Mouse (Mus musculus): ENCODE data around the gene Banp. TPM values are rescaled to one million over a fixed set of nuclear protein-coding genes. Genes with fewer than 3 reads are reported as not detected.

The Banp gene
- total and polyA plus RNA-seq, 2 experiments from 2014 or later: 22.8 to 59.7 TPM

GRCm38 (mm10) chr8:122021725-122022124 is 72.2 kb downstream of the Banp start:
- Histone ChIP-seq H3K27me3 (ENCODE audit: insufficient read depth, low read length) (no peaks in the 10 kb centered on the region), H3K4me1 (ENCODE audit: insufficient read depth, low read length) (peaks cover 9% of the 10 kb centered on the region; the same call in 1 of the 2 replicates), H3K9me3 (ENCODE audit: low read length) (no peaks in the 10 kb centered on the region), H3K4me3 (ENCODE audit: low read length) (no peak overlapping the region), H3K36me3 (ENCODE audit: insufficient read depth, low read length) (peaks cover 24% of the 10 kb centered on the region), H3K9ac (replicated peaks; ENCODE audit: low read length) (no peak overlapping the region), H3K27ac (no peak overlapping the region), H3K4me2 (ENCODE audit: low read depth, low read length) (no peak overlapping the region)
- no peak for DNase-seq (ENCODE audit: low spot score)
- no peak for TF ChIP-seq CTCF (IDR thresholded peaks at IDR 0.05; ENCODE audit: low read depth)
- ATAC-seq: no peak
- WGBS: 73% methylated on average over 2 of the region's 2 CpGs

GRCm38 (mm10) chr8:122022274-122022673 is 72.7 kb downstream of the Banp start:
- ATAC-seq: no peak
- 63% methylated on average over 6 of the region's 6 CpGs for WGBS
- DNase-seq (ENCODE audit: low spot score): no peak
- H3K9ac ChIP-seq (replicated peaks; ENCODE audit: low read length): no peak overlapping the region
- H3K4me3 ChIP-seq (ENCODE audit: low read length): no peak overlapping the region
- H3K4me2 ChIP-seq (ENCODE audit: low read depth, low read length): no peak overlapping the region
- H3K4me1 ChIP-seq (ENCODE audit: insufficient read depth, low read length): peaks cover 9% of the 10 kb centered on the region; the same call in 1 of the 2 replicates
- H3K36me3 ChIP-seq (ENCODE audit: insufficient read depth, low read length): peaks cover 28% of the 10 kb centered on the region
- H3K9me3 ChIP-seq (ENCODE audit: low read length): no peaks in the 10 kb centered on the region
- H3K27ac ChIP-seq: no peak overlapping the region
- no peak for TF ChIP-seq CTCF (IDR thresholded peaks at IDR 0.05; ENCODE audit: low read depth)
- no peaks in the 10 kb centered on the region for H3K27me3 ChIP-seq (ENCODE audit: insufficient read depth, low read length)

DNA sequence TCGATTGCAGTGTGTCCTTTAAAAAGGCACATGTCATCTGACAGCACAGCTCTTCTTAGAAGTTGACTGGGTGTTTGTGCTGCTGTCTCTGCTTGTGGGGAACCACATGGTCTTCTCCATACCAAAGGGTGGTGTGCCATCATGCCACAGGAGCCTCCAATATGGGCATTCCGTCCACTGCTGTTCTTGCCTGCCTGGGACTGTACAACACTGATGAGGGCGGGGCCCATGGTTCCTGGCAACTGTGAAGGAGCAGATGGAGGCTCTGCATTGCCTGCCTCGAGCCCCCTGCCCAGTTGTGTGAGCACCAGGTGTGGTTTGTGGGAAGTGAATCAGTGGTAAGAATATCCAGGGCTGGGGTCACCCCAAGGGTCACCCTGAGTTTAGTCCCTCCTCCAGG is 73.2 kb downstream of the Banp start:
- Histone ChIP-seq H3K4me1 (ENCODE audit: insufficient read depth, low read length) (peaks cover 9% of the 10 kb centered on the region; the same call in 1 of the 2 replicates), H3K4me3 (ENCODE audit: low read length) (no peak overlapping the region), H3K36me3 (ENCODE audit: insufficient read depth, low read length) (peaks cover 28% of the 10 kb centered on the region), H3K27me3 (ENCODE audit: insufficient read depth, low read length) (no peaks in the 10 kb centered on the region), H3K9ac (replicated peaks; ENCODE audit: low read length) (no peak overlapping the region), H3K4me2 (ENCODE audit: low read depth, low read length) (no peak overlapping the region), H3K9me3 (ENCODE audit: low read length) (no peaks in the 10 kb centered on the region), H3K27ac (no peak overlapping the region)
- DNase-seq (ENCODE audit: low spot score) (peak; percentile 46), ATAC-seq (0 out of 2 replicates have a peak, but pooled peaks have one; percentile 49)
- no peak for TF ChIP-seq CTCF (IDR thresholded peaks at IDR 0.05; ENCODE audit: low read depth)
- WGBS: 41% methylated on average over 4 of the region's 4 CpGs

GRCm38 (mm10) chr8:122025546-122025945 is 76.0 kb downstream of the Banp start:
- Histone ChIP-seq H3K9me3 (ENCODE audit: low read length) (no peaks in the 10 kb centered on the region), H3K4me1 (ENCODE audit: insufficient read depth, low read length) (peaks cover 9% of the 10 kb centered on the region), H3K4me3 (ENCODE audit: low read length) (no peak overlapping the region), H3K27me3 (ENCODE audit: insufficient read depth, low read length) (no peaks in the 10 kb centered on the region), H3K27ac (no peak overlapping the region), H3K36me3 (ENCODE audit: insufficient read depth, low read length) (peaks cover 28% of the 10 kb centered on the region), H3K4me2 (ENCODE audit: low read depth, low read length) (no peak overlapping the region), H3K9ac (replicated peaks; ENCODE audit: low read length) (no peak overlapping the region)
- TF ChIP-seq CTCF (IDR thresholded peaks at IDR 0.05; ENCODE audit: low read depth): no peak
- DNase-seq (ENCODE audit: low spot score) (no peak), ATAC-seq (no peak)
- 86% methylated on average over 9 of the region's 9 CpGs for WGBS

GRCm38 (mm10) chr8:122028116-122028515 is 78.6 kb downstream of the Banp start:
- Histone ChIP-seq H3K27ac (no peak overlapping the region), H3K4me2 (ENCODE audit: low read depth, low read length) (no peak overlapping the region), H3K9me3 (ENCODE audit: low read length) (no peaks in the 10 kb centered on the region), H3K27me3 (ENCODE audit: insufficient read depth, low read length) (no peaks in the 10 kb centered on the region), H3K4me3 (ENCODE audit: low read length) (no peak overlapping the region), H3K4me1 (ENCODE audit: insufficient read depth, low read length) (peaks cover 8% of the 10 kb centered on the region), H3K36me3 (ENCODE audit: insufficient read depth, low read length) (peaks cover 28% of the 10 kb centered on the region), H3K9ac (replicated peaks; ENCODE audit: low read length) (no peak overlapping the region)
- no peak for TF ChIP-seq CTCF (IDR thresholded peaks at IDR 0.05; ENCODE audit: low read depth)
- 62% methylated on average over 4 of the region's 4 CpGs for WGBS
- no peak for DNase-seq (ENCODE audit: low spot score)
- ATAC-seq: no peak

DNA sequence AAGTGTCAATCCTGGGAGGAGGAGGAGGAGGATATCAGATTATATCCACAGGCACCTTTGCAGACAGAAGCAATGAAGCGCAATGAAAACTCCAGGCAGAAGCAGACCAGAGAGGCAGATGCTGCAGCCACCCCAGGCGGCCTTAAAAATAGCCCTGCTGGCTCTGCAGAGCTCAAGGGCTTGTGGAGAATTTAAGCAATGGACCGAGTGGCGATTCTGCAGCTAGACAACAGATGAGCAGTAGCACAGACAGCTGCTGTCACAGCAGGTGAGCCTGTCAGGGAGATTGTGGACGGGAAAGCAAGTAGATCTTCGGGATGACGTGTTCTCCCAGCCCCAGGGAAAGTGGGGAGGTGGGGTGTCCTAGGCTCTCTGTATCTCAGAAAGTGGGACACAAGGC is 81.4 kb downstream of the Banp start:
- no peak overlapping the region for H3K4me2 ChIP-seq (ENCODE audit: low read depth, low read length)
- H3K27me3 ChIP-seq (ENCODE audit: insufficient read depth, low read length): no peaks in the 10 kb centered on the region
- H3K9ac ChIP-seq (replicated peaks; ENCODE audit: low read length): no peak overlapping the region
- peak overlapping the region; percentile 7; the same call in 1 of the 2 replicates for H3K27ac ChIP-seq
- no peak for TF ChIP-seq CTCF (IDR thresholded peaks at IDR 0.05; ENCODE audit: low read depth)
- peak; percentile 50; the same call in 1 of the 2 replicates for ATAC-seq
- no peaks in the 10 kb centered on the region for H3K9me3 ChIP-seq (ENCODE audit: low read length)
- H3K36me3 ChIP-seq (ENCODE audit: insufficient read depth, low read length): peaks cover 12% of the 10 kb centered on the region
- H3K4me3 ChIP-seq (ENCODE audit: low read length): no peak overlapping the region
- WGBS: 19% methylated on average over 7 of the region's 7 CpGs
- DNase-seq (ENCODE audit: low spot score): peak; percentile 78
- H3K4me1 ChIP-seq (ENCODE audit: insufficient read depth, low read length): peaks cover 8% of the 10 kb centered on the region

DNA sequence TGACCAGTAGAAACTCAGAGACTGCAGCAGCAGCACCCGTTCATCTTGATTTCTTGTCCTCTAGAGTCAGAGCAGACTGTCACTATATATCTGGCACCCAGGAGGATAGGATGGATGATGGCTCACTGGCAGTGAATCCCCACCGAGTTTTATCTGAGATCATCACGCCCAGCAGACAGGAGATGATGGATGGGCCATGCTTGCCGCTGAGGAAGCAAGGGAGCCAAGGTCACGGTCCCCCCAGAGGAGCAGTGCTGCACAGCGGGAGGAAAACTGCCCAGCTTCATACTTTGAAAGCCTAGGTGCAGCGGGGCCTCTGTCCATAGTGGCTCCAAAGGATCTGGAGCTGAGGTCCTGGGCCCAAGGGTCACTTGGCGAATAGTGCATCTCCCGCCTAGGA is 83.2 kb downstream of the Banp start:
- Histone ChIP-seq H3K9me3 (ENCODE audit: low read length) (no peaks in the 10 kb centered on the region), H3K27me3 (ENCODE audit: insufficient read depth, low read length) (no peaks in the 10 kb centered on the region), H3K27ac (no peak overlapping the region), H3K4me1 (ENCODE audit: insufficient read depth, low read length) (peaks cover 8% of the 10 kb centered on the region), H3K4me3 (ENCODE audit: low read length) (no peak overlapping the region), H3K36me3 (ENCODE audit: insufficient read depth, low read length) (no peaks in the 10 kb centered on the region), H3K9ac (replicated peaks; ENCODE audit: low read length) (no peak overlapping the region), H3K4me2 (ENCODE audit: low read depth, low read length) (no peak overlapping the region)
- TF ChIP-seq CTCF (IDR thresholded peaks at IDR 0.05; ENCODE audit: low read depth): no peak
- DNase-seq (ENCODE audit: low spot score): no peak
- WGBS: 42% methylated on average over 9 of the region's 9 CpGs
- ATAC-seq: peak; percentile 11; the same call in 1 of the 2 replicates
